Comparison of ENCODE assay signal across 8 mouse cellular contexts in genomic region chr4:46563847-46564246, GRCm38 (mm10). TPM values are rescaled to one million over a fixed set of nuclear protein-coding genes. Genes with fewer than 3 reads are reported as not detected.
DNase-seq lines count a peak whose midpoint lies in the region; ATAC-seq and TF ChIP-seq lines count a peak whose summit lies in the region.

No protein-coding gene starts in this region.

- intact Hi-C loops in gastrocnemius, adult 2 months (cut with DNase I): no loop called here

- no peaks in the 10 kb centered on the region for H3K36me3 ChIP-seq in lung, embryonic 16.5 days (ENCODE audit: control insufficient read depth, insufficient read depth, low read length)
- no peaks in the 10 kb centered on the region for H3K36me3 ChIP-seq in thymus, adult 2 months (ENCODE audit: control insufficient read depth, insufficient read depth, low read length)
- H3K36me3 ChIP-seq in midbrain, embryonic 10.5 days: no peaks in the 10 kb centered on the region
- no peaks in the 10 kb centered on the region for H3K36me3 ChIP-seq in forebrain, embryonic 16.5 days (ENCODE audit: control insufficient read depth, insufficient read depth)

- H3K9ac ChIP-seq in lung, embryonic 16.5 days (ENCODE audit: low read length): no peak overlapping the region
- H3K9ac ChIP-seq in forebrain, embryonic 16.5 days (replicated peaks; ENCODE audit: low read depth, low read length): no peak overlapping the region

- no peaks in the 10 kb centered on the region for H3K9me3 ChIP-seq in lung, embryonic 16.5 days (ENCODE audit: control insufficient read depth, low read length)
- H3K9me3 ChIP-seq in midbrain, embryonic 10.5 days (replicated peaks): no peaks in the 10 kb centered on the region
- no peaks in the 10 kb centered on the region for H3K9me3 ChIP-seq in forebrain, embryonic 16.5 days (ENCODE audit: control insufficient read depth, low read length)

- no peak for TF ChIP-seq CTCF in gastrocnemius, adult 2 months (IDR thresholded peaks at IDR 0.05)
- no peak for TF ChIP-seq CTCF in thymus, adult 2 months (IDR thresholded peaks at IDR 0.05; ENCODE audit: borderline replicate concordance, control insufficient read depth, extremely low read depth, insufficient read depth, low read length, poor library complexity)

- no peak overlapping the region for H3K27ac ChIP-seq in gastrocnemius, adult 2 months
- no peak overlapping the region for H3K27ac ChIP-seq in lung, embryonic 16.5 days (ENCODE audit: low read length)
- H3K27ac ChIP-seq in thymus, adult 2 months (ENCODE audit: control insufficient read depth, insufficient read depth, low read length): no peak overlapping the region
- H3K27ac ChIP-seq in midbrain, embryonic 10.5 days (replicated peaks): no peak overlapping the region
- no peak overlapping the region for H3K27ac ChIP-seq in forebrain, embryonic 16.5 days (ENCODE audit: low read length)

- no peak for TF ChIP-seq POLR2A in thymus, adult 2 months (IDR thresholded peaks at IDR 0.05; ENCODE audit: control insufficient read depth, extremely low read depth, insufficient read depth, low read length, poor library complexity)

- peak; percentile 40 for DNase-seq in gastrocnemius, adult 2 months
- no peak for DNase-seq in gastrocnemius, postnatal 10 days
- peak; percentile 20 for DNase-seq in gastrocnemius, postnatal 25 days
- DNase-seq in thymus, adult 2 months: peak; percentile 41
- DNase-seq in midbrain, embryonic 10.5 days (ENCODE audit: low spot score): no peak

- no peak overlapping the region for H3K4me2 ChIP-seq in lung, embryonic 16.5 days (ENCODE audit: low read depth, low read length)
- no peak overlapping the region for H3K4me2 ChIP-seq in forebrain, embryonic 16.5 days (ENCODE audit: low read length)

- H3K27me3 ChIP-seq in lung, embryonic 16.5 days (ENCODE audit: control insufficient read depth, insufficient read depth, low read depth, low read length): no peaks in the 10 kb centered on the region
- H3K27me3 ChIP-seq in thymus, adult 2 months (ENCODE audit: control insufficient read depth, insufficient read depth, low read length): no peaks in the 10 kb centered on the region
- H3K27me3 ChIP-seq in midbrain, embryonic 10.5 days (ENCODE audit: low read depth, poor library complexity, severe bottlenecking): no peaks in the 10 kb centered on the region
- H3K27me3 ChIP-seq in forebrain, embryonic 16.5 days (replicated peaks; ENCODE audit: control insufficient read depth, insufficient read depth, low read length): no peaks in the 10 kb centered on the region

- WGBS in lung, embryonic 16.5 days: 57% methylated on average over 10 of the region's 10 CpGs
- 13% methylated on average over 10 of the region's 10 CpGs for WGBS in thymus, adult 2 months
- WGBS in midbrain, embryonic 10.5 days: 69% methylated on average over 10 of the region's 10 CpGs
- WGBS in forebrain, embryonic 16.5 days: 69% methylated on average over 10 of the region's 10 CpGs

- peak; percentile 18 for ATAC-seq in CD4-positive, CD25-positive, alpha-beta regulatory T cell, adult 4 months
- ATAC-seq in lung, embryonic 16.5 days (ENCODE audit: low read depth): peak; percentile 38; the same call in 1 of the 2 replicates
- ATAC-seq in forebrain, embryonic 16.5 days: no peak

- H3K4me1 ChIP-seq in lung, embryonic 16.5 days (replicated peaks; ENCODE audit: control insufficient read depth, insufficient read depth, low read length): no peaks in the 10 kb centered on the region
- peaks cover 15% of the 10 kb centered on the region for H3K4me1 ChIP-seq in thymus, adult 2 months (replicated peaks; ENCODE audit: control insufficient read depth, insufficient read depth, low read length)
- 0 out of 2 replicates have a peak, but pooled peaks cover 3% of the 10 kb centered on the region for H3K4me1 ChIP-seq in midbrain, embryonic 10.5 days
- H3K4me1 ChIP-seq in forebrain, embryonic 16.5 days (replicated peaks; ENCODE audit: control insufficient read depth, insufficient read depth, low read length): no peaks in the 10 kb centered on the region

- no peak overlapping the region for H3K4me3 ChIP-seq in gastrocnemius, adult 2 months
- H3K4me3 ChIP-seq in lung, embryonic 16.5 days (ENCODE audit: low read length): no peak overlapping the region
- no peak overlapping the region for H3K4me3 ChIP-seq in thymus, adult 2 months (ENCODE audit: control insufficient read depth, insufficient read depth, low read length)
- H3K4me3 ChIP-seq in midbrain, embryonic 10.5 days: no peak overlapping the region
- H3K4me3 ChIP-seq in forebrain, embryonic 16.5 days (replicated peaks; ENCODE audit: low read length): no peak overlapping the region

RNA-seq across cellular contexts. Expression of gene Trim14, which starts 27.9 kb away (rescaled TPM):
- 1 to 10 TPM in 1 of 2 experiments, under 1 TPM in 1; 0.56 to 1.2 TPM for total RNA-seq in gastrocnemius, adult 2 months (2021)
- under 1 TPM; 0.63 to 0.93 TPM for total RNA-seq in gastrocnemius, postnatal 10 days (2021)
- 10 to 100 TPM; 33.2 to 35.8 TPM for polyA plus RNA-seq in CD4-positive, CD25-positive, alpha-beta regulatory T cell, adult 4 months (2017; shearing (Covaris generic))
- 1 to 10 TPM in 1 of 2 experiments, under 1 TPM in 1; 0.46 to 1.4 TPM for total RNA-seq in gastrocnemius, postnatal 25 days (2021)
- 3.4 and 4.2 TPM in 2 replicates for polyA plus RNA-seq in lung, embryonic 16.5 days (2015; fragmentation: Nextera tagmentation; extraction: Ambion mirVana)
- 27.3 and 38.2 TPM in 2 replicates for polyA plus RNA-seq in thymus, adult 2 months (2012; rRNA removed)
- polyA plus RNA-seq in midbrain, embryonic 10.5 days (2016; fragmentation: Nextera tagmentation; extraction: Ambion mirVana): 0.62 and 0.63 TPM in 2 replicates
- 0.85 and 1.4 TPM in 2 replicates for polyA plus RNA-seq in forebrain, embryonic 16.5 days (2015; fragmentation: Nextera tagmentation; extraction: Ambion mirVana)

RNA-seq across cellular contexts. Expression of gene Coro2a, which starts 38.2 kb away (rescaled TPM):
- total RNA-seq in gastrocnemius, adult 2 months (2021): under 1 TPM; 0.10 to 0.39 TPM
- under 1 TPM; 0.40 to 0.52 TPM for total RNA-seq in gastrocnemius, postnatal 10 days (2021)
- 100 to 1,000 TPM; 104 to 110 TPM for polyA plus RNA-seq in CD4-positive, CD25-positive, alpha-beta regulatory T cell, adult 4 months (2017; shearing (Covaris generic))
- total RNA-seq in gastrocnemius, postnatal 25 days (2021): under 1 TPM in 1 of 2 experiments, not detected in 1; 0.20 TPM
- polyA plus RNA-seq in lung, embryonic 16.5 days (2015; fragmentation: Nextera tagmentation; extraction: Ambion mirVana): 5.2 TPM in 2 replicates
- polyA plus RNA-seq in thymus, adult 2 months (2012; rRNA removed): 13.5 and 15.9 TPM in 2 replicates
- polyA plus RNA-seq in midbrain, embryonic 10.5 days (2016; fragmentation: Nextera tagmentation; extraction: Ambion mirVana): 2.8 TPM in 2 replicates
- polyA plus RNA-seq in forebrain, embryonic 16.5 days (2015; fragmentation: Nextera tagmentation; extraction: Ambion mirVana): 5.6 and 7.6 TPM in 2 replicates

Comparison
In these comparisons a context has a peak if more than half of its experiments do, and no peak if none do; other contexts are left out.
1. DNase-seq: peak in gastrocnemius, adult 2 months (single experiment), gastrocnemius, postnatal 25 days (single experiment) and thymus, adult 2 months (single experiment); none in gastrocnemius, postnatal 10 days (single experiment) and midbrain, embryonic 10.5 days (single experiment).